Mouse (Mus musculus) limb, embryonic 10.5 days (tissue): Measurements from ENCODE around the gene Dcst1. TPM values are rescaled to one million over a fixed set of nuclear protein-coding genes. Genes with fewer than 3 reads are reported as not detected.
A peak's percentile ranks its signal among the peaks of the same experiment; 100 is the strongest.

Experiments used
- DNase-seq: peaks from one replicate; pipeline ENCODE4 v3.0.0-alpha.2; 2017; ENCODE audit warnings: low spot score
- H3K27ac ChIP-seq: fragments of 300-500 bp; sonication (generic); 2 replicates; pipeline ENCODE4 v1.5.1; 2016; ENCODE audit warnings: mild to moderate bottlenecking
- H3K27me3 ChIP-seq: fragments of 300-500 bp; sonication (generic); 2 replicates; pipeline ENCODE4 v1.6.1; 2016; ENCODE audit warnings: low read depth, mild to moderate bottlenecking; ENCODE audit not compliant: poor library complexity, severe bottlenecking
- H3K36me3 ChIP-seq: fragments of 300-500 bp; sonication (generic); 2 replicates; pipeline ENCODE4 v1.6.1; 2016; ENCODE audit warnings: mild to moderate bottlenecking, moderate library complexity
- H3K4me1 ChIP-seq: fragments of 300-500 bp; sonication (generic); 2 replicates; pipeline ENCODE4 v1.6.1; 2016
- H3K4me3 ChIP-seq: fragments of 300-500 bp; sonication (generic); 2 replicates; pipeline ENCODE4 v1.5.1; 2016; ENCODE audit warnings: mild to moderate bottlenecking, moderate library complexity
- H3K9me3 ChIP-seq: fragments of 300-500 bp; sonication (generic); replicated peaks from 2 replicates; pipeline ENCODE4 v1.6.1; 2016; ENCODE audit warnings: mild to moderate bottlenecking
- WGBS: fragments of 180-500 bp; shearing (Covaris S2); methylation state at CpG from one replicate; pipeline ENCODE4 v1.1.7; 2016; 5-methylcytosine and 5-hydroxymethylcytosine counted together
- polyA plus RNA-seq: library from polyadenylated mRNA; unstranded; fragments of >200 nt; fragmentation: Nextera tagmentation; extraction: Ambion mirVana; gene quantifications from 2 replicates; pipeline ENCODE4 v1.2.1, GENCODE M21; 2016

Gene Dcst1
- polyA plus RNA-seq, 1 experiment from 2014 or later: 0.25 TPM

- under 1% methylated on average over 42 of the region's 42 CpGs for WGBS
- DNase-seq: peak; percentile 76
- H3K4me1 ChIP-seq: peaks cover 74% of the 10 kb centered on the region
- no peaks in the 10 kb centered on the region for H3K9me3 ChIP-seq
- H3K36me3 ChIP-seq: no peaks in the 10 kb centered on the region
- peak within 1 kb of the TSS; percentile 88 for H3K27ac ChIP-seq
- H3K4me3 ChIP-seq: peak within 1 kb of the TSS; percentile 59
- peaks cover 37% of the 10 kb centered on the region for H3K27me3 ChIP-seq
These were observed 29.2 kb upstream of the Dcst1 start, which contains the start of gene Zbtb7b for GRCm38 (mm10) chr3:89394006-89394893. Gene Zbtb7b (minus strand): TSS chr3:89394776.

GRCm38 (mm10) chr3:89393605-89394004 lies 28.6 kb upstream of the Dcst1 start:
- Histone ChIP-seq H3K4me1 (peaks cover 80% of the 10 kb centered on the region), H3K4me3 (peak overlapping the region; percentile 59), H3K27ac (peak overlapping the region; percentile 88), H3K9me3 (no peaks in the 10 kb centered on the region), H3K27me3 (peaks cover 38% of the 10 kb centered on the region), H3K36me3 (no peaks in the 10 kb centered on the region)
- WGBS: under 1% methylated on average over 15 of the region's 15 CpGs
- peak; percentile 95 for DNase-seq

GRCm38 (mm10) chr3:89392871-89393311 lies 27.8 kb upstream of the Dcst1 start:
- H3K27ac ChIP-seq: peak overlapping the region; percentile 88
- peaks cover 87% of the 10 kb centered on the region for H3K4me1 ChIP-seq
- peak; percentile 50 for DNase-seq
- H3K4me3 ChIP-seq: peak overlapping the region; percentile 59
- peaks cover 38% of the 10 kb centered on the region for H3K27me3 ChIP-seq
- 0% methylated on average over 20 of the region's 24 CpGs for WGBS
- H3K36me3 ChIP-seq: no peaks in the 10 kb centered on the region
- no peaks in the 10 kb centered on the region for H3K9me3 ChIP-seq

GRCm38 (mm10) chr3:89391663-89392511 lies 26.8 kb upstream of the Dcst1 start:
- DNase-seq: peak; percentile 68
- peak overlapping the region; percentile 88 for H3K27ac ChIP-seq
- no peaks in the 10 kb centered on the region for H3K9me3 ChIP-seq
- WGBS: under 1% methylated on average over 56 of the region's 56 CpGs
- no peaks in the 10 kb centered on the region for H3K36me3 ChIP-seq
- H3K4me1 ChIP-seq: peaks cover 96% of the 10 kb centered on the region
- peak overlapping the region; percentile 59 for H3K4me3 ChIP-seq
- peaks cover 41% of the 10 kb centered on the region for H3K27me3 ChIP-seq

- Histone ChIP-seq H3K4me1 (peaks cover 96% of the 10 kb centered on the region), H3K27ac (peak overlapping the region; percentile 88)
These were observed 25.9 kb upstream of the Dcst1 start for GRCm38 (mm10) chr3:89390699-89391662.

GRCm38 (mm10) chr3:89390111-89390515 lies 25.1 kb upstream of the Dcst1 start:
- Histone ChIP-seq H3K36me3 (no peaks in the 10 kb centered on the region), H3K4me3 (no peak overlapping the region), H3K9me3 (no peaks in the 10 kb centered on the region), H3K4me1 (peaks cover 96% of the 10 kb centered on the region), H3K27ac (peak overlapping the region; percentile 88), H3K27me3 (peaks cover 51% of the 10 kb centered on the region)
- no peak for DNase-seq
- WGBS: 55% methylated on average over 5 of the region's 5 CpGs

More at GRCm38 (mm10) chr3:89390699-89391662, 25.9 kb upstream of the Dcst1 start:
- Histone ChIP-seq H3K36me3 (no peaks in the 10 kb centered on the region), H3K9me3 (no peaks in the 10 kb centered on the region), H3K27me3 (peaks cover 44% of the 10 kb centered on the region), H3K4me3 (peak overlapping the region; percentile 59)
- 14% methylated on average over 19 of the region's 19 CpGs for WGBS
- DNase-seq: no peak

GRCm38 (mm10) chr3:89388901-89389740 lies 24.1 kb upstream of the Dcst1 start:
- WGBS: 68% methylated on average over 6 of the region's 6 CpGs
- Histone ChIP-seq H3K36me3 (no peaks in the 10 kb centered on the region), H3K27me3 (peaks cover 56% of the 10 kb centered on the region), H3K4me1 (peaks cover 95% of the 10 kb centered on the region), H3K4me3 (no peak overlapping the region), H3K27ac (no peak overlapping the region), H3K9me3 (no peaks in the 10 kb centered on the region)
- DNase-seq: no peak

- Histone ChIP-seq H3K9me3 (no peaks in the 10 kb centered on the region), H3K4me1 (peaks cover 87% of the 10 kb centered on the region), H3K4me3 (no peak overlapping the region), H3K27me3 (peaks cover 56% of the 10 kb centered on the region), H3K36me3 (no peaks in the 10 kb centered on the region), H3K27ac (no peak overlapping the region)
- WGBS: 69% methylated on average over 11 of the region's 11 CpGs
- no peak for DNase-seq
These were observed 23.3 kb upstream of the Dcst1 start for GRCm38 (mm10) chr3:89388134-89388881.

- Histone ChIP-seq H3K4me1 (peaks cover 80% of the 10 kb centered on the region), H3K9me3 (no peaks in the 10 kb centered on the region), H3K4me3 (no peak overlapping the region), H3K27me3 (peaks cover 49% of the 10 kb centered on the region), H3K36me3 (no peaks in the 10 kb centered on the region), H3K27ac (no peak overlapping the region)
- DNase-seq: no peak
- 73% methylated on average over 11 of the region's 11 CpGs for WGBS
These were observed 22.6 kb upstream of the Dcst1 start for GRCm38 (mm10) chr3:89387632-89388031.

- Histone ChIP-seq H3K36me3 (no peaks in the 10 kb centered on the region), H3K4me3 (peak overlapping the region; percentile 16; the same call in 1 of the 2 replicates), H3K4me1 (peaks cover 71% of the 10 kb centered on the region), H3K27me3 (peaks cover 40% of the 10 kb centered on the region), H3K27ac (peak overlapping the region; percentile 54; the same call in 1 of the 2 replicates), H3K9me3 (no peaks in the 10 kb centered on the region)
- no peak for DNase-seq
- WGBS: 53% methylated on average over 17 of the region's 17 CpGs
These were observed 21.7 kb upstream of the Dcst1 start for GRCm38 (mm10) chr3:89386438-89387420.
